Mouse (Mus musculus): Measurements from ENCODE around the gene Gdi2. TPM values are rescaled to one million over a fixed set of nuclear protein-coding genes. Genes with fewer than 3 reads are reported as not detected.

The Gdi2 gene
- polyA plus RNA-seq, 1 experiment from 2014 or later: 508 TPM

DNA sequence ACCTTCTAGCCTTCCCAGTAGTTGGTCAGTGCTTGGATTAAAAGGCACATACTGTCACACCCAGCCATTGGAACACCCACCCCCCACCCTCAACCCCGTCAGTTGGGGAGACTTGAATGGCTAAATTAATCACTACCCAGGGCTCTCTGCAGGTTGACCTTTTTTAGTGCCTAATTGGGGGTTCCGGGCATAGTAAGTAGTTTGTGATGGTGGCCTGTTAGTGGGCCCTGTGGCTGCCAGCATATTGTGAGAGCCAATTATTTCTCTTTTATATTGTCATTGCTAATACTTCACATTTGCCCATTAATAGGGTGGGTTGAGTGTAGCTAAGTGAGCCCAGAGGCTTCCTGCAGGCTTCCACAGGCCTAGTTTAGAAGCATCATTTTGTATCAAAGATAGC is 2.3 kb downstream of the Gdi2 start:
- peak overlapping the region; percentile 95 for H3K4me3 ChIP-seq (replicated peaks; ENCODE audit: low read depth, low read length)
- no peak for ATAC-seq (ENCODE audit: low FRiP score, low TSS enrichment)
- H3K9me3 ChIP-seq (ENCODE audit: control insufficient read depth, low read length): no peaks in the 10 kb centered on the region
- 15% methylated on average over 2 of the region's 2 CpGs for WGBS
- H3K9ac ChIP-seq (replicated peaks; ENCODE audit: low read length): no peak overlapping the region
- peaks cover 42% of the 10 kb centered on the region for H3K4me1 ChIP-seq (ENCODE audit: control insufficient read depth, insufficient read depth, low read length)
- no peaks in the 10 kb centered on the region for H3K27me3 ChIP-seq (ENCODE audit: control insufficient read depth, insufficient read depth, low read length)
- no peaks in the 10 kb centered on the region for H3K36me3 ChIP-seq (ENCODE audit: control insufficient read depth, insufficient read depth, low read length)
- DNase-seq: no peak
- H3K4me2 ChIP-seq (ENCODE audit: low read length): peak overlapping the region; percentile 90
- no peak overlapping the region for H3K27ac ChIP-seq (replicated peaks; ENCODE audit: low read depth, low read length)

DNA sequence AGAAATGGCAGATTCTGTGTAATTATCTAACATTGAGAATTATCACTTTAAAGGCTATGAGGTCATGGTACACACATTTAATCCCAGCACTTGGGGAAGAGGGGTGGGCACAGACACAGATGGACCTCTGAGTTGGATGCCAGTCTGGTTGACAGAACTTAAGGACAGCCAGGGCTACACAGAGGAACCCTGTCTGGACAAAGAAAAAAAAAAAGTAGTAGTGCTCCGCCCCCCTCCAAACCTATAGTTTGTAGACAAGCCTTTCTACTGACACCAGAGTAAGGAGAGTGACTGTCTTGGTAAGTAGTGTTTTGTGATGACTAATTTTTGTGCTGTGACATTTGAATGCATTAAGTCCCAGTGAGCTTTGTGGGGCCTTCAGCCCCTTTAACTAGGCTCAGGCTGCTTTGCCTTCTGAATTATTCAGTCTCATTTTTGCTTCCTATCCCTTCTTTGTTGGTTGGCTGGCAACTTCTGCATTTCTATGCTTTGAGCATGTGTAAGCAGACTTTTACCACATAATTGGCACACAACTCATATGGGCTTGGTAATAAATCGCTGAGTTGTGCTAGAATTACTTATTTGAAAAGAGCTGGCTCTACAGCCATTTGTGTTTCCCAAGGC is 3.4 kb downstream of the Gdi2 start:
- Histone ChIP-seq H3K4me1 (ENCODE audit: control insufficient read depth, insufficient read depth, low read length) (peaks cover 42% of the 10 kb centered on the region), H3K36me3 (ENCODE audit: control insufficient read depth, insufficient read depth, low read length) (no peaks in the 10 kb centered on the region), H3K9me3 (ENCODE audit: control insufficient read depth, low read length) (no peaks in the 10 kb centered on the region), H3K27ac (replicated peaks; ENCODE audit: low read depth, low read length) (peak overlapping the region; percentile 6; the same call in 1 of the 2 replicates), H3K4me2 (ENCODE audit: low read length) (peak overlapping the region; percentile 90), H3K4me3 (replicated peaks; ENCODE audit: low read depth, low read length) (no peak overlapping the region), H3K27me3 (ENCODE audit: control insufficient read depth, insufficient read depth, low read length) (no peaks in the 10 kb centered on the region), H3K9ac (replicated peaks; ENCODE audit: low read length) (no peak overlapping the region)
- WGBS: 50% methylated on average over 2 of the region's 2 CpGs
- ATAC-seq (ENCODE audit: low FRiP score, low TSS enrichment) (no peak), DNase-seq (peak; percentile 52)

DNA sequence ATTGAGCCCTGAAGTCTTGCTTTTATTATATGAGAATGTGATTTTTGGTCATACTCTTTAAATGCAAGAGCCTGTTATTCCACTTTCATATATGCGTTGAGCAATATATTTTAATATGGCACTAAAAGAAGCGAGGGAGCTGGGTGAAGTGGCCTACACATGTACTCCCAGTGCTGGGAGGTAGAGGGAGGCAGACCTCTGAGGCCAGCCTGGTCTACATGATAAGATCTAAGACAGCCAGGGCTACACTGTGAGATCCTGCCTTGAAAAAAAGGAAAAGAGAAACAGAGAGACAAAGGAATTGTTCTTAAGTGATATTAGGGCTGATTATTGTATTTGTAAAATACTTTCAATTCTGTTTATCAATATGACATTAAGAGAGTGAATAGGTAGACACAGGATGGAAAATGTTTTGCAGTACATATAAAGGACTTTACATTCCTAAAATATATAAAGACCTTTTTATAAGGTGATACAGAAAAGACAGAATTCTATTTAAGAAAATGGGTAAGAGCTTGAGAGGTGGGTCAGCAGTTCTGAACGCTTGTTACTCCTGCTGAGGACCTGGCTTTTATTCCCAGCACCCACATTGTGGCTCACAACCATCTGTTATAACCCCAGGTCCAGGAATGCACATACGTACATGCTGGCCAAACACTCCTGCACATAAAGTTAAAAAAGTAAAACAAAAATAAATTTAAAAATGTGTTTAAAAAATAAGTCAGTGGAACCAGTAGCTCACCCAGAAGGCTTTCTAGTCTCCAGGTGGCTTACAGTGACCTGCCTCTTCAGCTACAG is 6.4 kb downstream of the Gdi2 start:
- H3K4me1 ChIP-seq (ENCODE audit: control insufficient read depth, insufficient read depth, low read length): peaks cover 32% of the 10 kb centered on the region
- 90% methylated on average over 4 of the region's 4 CpGs for WGBS

DNA sequence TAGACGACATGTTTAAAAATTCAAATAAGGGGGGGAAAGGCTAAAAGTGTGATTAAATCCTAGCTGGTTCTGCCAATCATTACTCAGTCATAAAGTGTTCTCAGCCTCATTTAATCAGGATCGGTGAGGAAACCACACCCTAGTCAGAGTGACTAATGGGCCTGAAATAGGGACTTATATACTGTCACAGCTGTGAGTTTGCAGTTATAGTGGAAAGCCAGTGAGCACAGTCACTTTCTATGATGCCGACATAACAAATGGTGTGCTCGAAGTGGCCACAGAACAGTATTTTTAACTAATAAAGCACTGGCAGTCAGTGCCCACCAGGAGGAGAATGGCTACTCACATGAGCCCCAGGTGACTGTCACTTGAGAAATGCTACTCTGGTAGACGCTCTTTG is 7.1 kb downstream of the Gdi2 start:
- Histone ChIP-seq H3K4me2 (ENCODE audit: low read length) (no peak overlapping the region), H3K9ac (replicated peaks; ENCODE audit: low read length) (no peak overlapping the region), H3K9me3 (ENCODE audit: control insufficient read depth, low read length) (no peaks in the 10 kb centered on the region), H3K27ac (replicated peaks; ENCODE audit: low read depth, low read length) (no peak overlapping the region), H3K4me1 (ENCODE audit: control insufficient read depth, insufficient read depth, low read length) (peaks cover 27% of the 10 kb centered on the region), H3K4me3 (replicated peaks; ENCODE audit: low read depth, low read length) (no peak overlapping the region), H3K27me3 (ENCODE audit: control insufficient read depth, insufficient read depth, low read length) (no peaks in the 10 kb centered on the region), H3K36me3 (ENCODE audit: control insufficient read depth, insufficient read depth, low read length) (peaks cover 10% of the 10 kb centered on the region)
- DNase-seq: no peak
- no peak for ATAC-seq (ENCODE audit: low FRiP score, low TSS enrichment)
- 87% methylated on average over 5 of the region's 5 CpGs for WGBS

More for the DNA sequence above, 6.4 kb downstream of the Gdi2 start:
- Histone ChIP-seq H3K9me3 (ENCODE audit: control insufficient read depth, low read length) (no peaks in the 10 kb centered on the region), H3K36me3 (ENCODE audit: control insufficient read depth, insufficient read depth, low read length) (peaks cover 9% of the 10 kb centered on the region), H3K4me3 (replicated peaks; ENCODE audit: low read depth, low read length) (no peak overlapping the region), H3K27ac (replicated peaks; ENCODE audit: low read depth, low read length) (no peak overlapping the region), H3K27me3 (ENCODE audit: control insufficient read depth, insufficient read depth, low read length) (no peaks in the 10 kb centered on the region), H3K9ac (replicated peaks; ENCODE audit: low read length) (no peak overlapping the region), H3K4me2 (ENCODE audit: low read length) (no peak overlapping the region)
- DNase-seq (no peak), ATAC-seq (ENCODE audit: low FRiP score, low TSS enrichment) (no peak)

GRCm38 (mm10) chr13:3547410-3547809 is 9.5 kb downstream of the Gdi2 start:
- Histone ChIP-seq H3K9ac (replicated peaks; ENCODE audit: low read length) (no peak overlapping the region), H3K4me3 (replicated peaks; ENCODE audit: low read depth, low read length) (no peak overlapping the region), H3K4me1 (ENCODE audit: control insufficient read depth, insufficient read depth, low read length) (peaks cover 4% of the 10 kb centered on the region), H3K9me3 (ENCODE audit: control insufficient read depth, low read length) (no peaks in the 10 kb centered on the region), H3K27me3 (ENCODE audit: control insufficient read depth, insufficient read depth, low read length) (no peaks in the 10 kb centered on the region), H3K4me2 (ENCODE audit: low read length) (no peak overlapping the region), H3K27ac (replicated peaks; ENCODE audit: low read depth, low read length) (no peak overlapping the region), H3K36me3 (ENCODE audit: control insufficient read depth, insufficient read depth, low read length) (peaks cover 23% of the 10 kb centered on the region)
- no peak for ATAC-seq (ENCODE audit: low FRiP score, low TSS enrichment)
- WGBS: 92% methylated on average over 3 of the region's 3 CpGs
- no peak for DNase-seq

GRCm38 (mm10) chr13:3547856-3548255 is 10.0 kb downstream of the Gdi2 start:
- peaks cover 27% of the 10 kb centered on the region for H3K36me3 ChIP-seq (ENCODE audit: control insufficient read depth, insufficient read depth, low read length)
- no peaks in the 10 kb centered on the region for H3K9me3 ChIP-seq (ENCODE audit: control insufficient read depth, low read length)
- no peak for ATAC-seq (ENCODE audit: low FRiP score, low TSS enrichment)
- no peak overlapping the region for H3K4me3 ChIP-seq (replicated peaks; ENCODE audit: low read depth, low read length)
- H3K27me3 ChIP-seq (ENCODE audit: control insufficient read depth, insufficient read depth, low read length): no peaks in the 10 kb centered on the region
- DNase-seq: no peak
- no peak overlapping the region for H3K9ac ChIP-seq (replicated peaks; ENCODE audit: low read length)
- no peak overlapping the region for H3K27ac ChIP-seq (replicated peaks; ENCODE audit: low read depth, low read length)
- no peaks in the 10 kb centered on the region for H3K4me1 ChIP-seq (ENCODE audit: control insufficient read depth, insufficient read depth, low read length)
- 92% methylated on average over 6 of the region's 6 CpGs for WGBS
- H3K4me2 ChIP-seq (ENCODE audit: low read length): no peak overlapping the region

GRCm38 (mm10) chr13:3563130-3563529 is 25.3 kb downstream of the Gdi2 start:
- H3K4me1 ChIP-seq (ENCODE audit: control insufficient read depth, insufficient read depth, low read length): no peaks in the 10 kb centered on the region
- peaks cover 69% of the 10 kb centered on the region for H3K36me3 ChIP-seq (ENCODE audit: control insufficient read depth, insufficient read depth, low read length)

DNA sequence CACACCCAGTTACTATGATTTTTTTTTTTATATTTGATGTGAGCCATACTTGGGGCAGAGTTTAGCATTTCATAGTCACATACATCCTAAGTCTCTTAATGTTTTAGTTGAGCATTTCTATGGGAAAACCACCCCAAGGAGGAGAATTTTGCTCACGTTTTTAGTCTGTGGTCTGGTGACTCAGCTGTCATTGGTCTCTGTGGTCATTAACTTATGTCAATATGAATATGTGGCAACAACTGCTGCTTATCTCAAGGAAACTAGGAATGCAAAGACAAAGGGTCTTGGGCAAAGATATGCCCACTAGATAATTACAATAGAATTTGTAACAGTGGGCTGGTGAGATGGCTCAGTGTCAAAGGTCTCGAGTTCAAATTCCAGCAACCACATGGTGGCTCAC is 26.1 kb downstream of the Gdi2 start:
- no peak overlapping the region for H3K9ac ChIP-seq (replicated peaks; ENCODE audit: low read length)
- DNase-seq (no peak), ATAC-seq (ENCODE audit: low FRiP score, low TSS enrichment) (no peak)
- H3K27me3 ChIP-seq (ENCODE audit: control insufficient read depth, insufficient read depth, low read length): no peaks in the 10 kb centered on the region
- no peak overlapping the region for H3K27ac ChIP-seq (replicated peaks; ENCODE audit: low read depth, low read length)
- H3K36me3 ChIP-seq (ENCODE audit: control insufficient read depth, insufficient read depth, low read length): peaks cover 77% of the 10 kb centered on the region
- H3K4me3 ChIP-seq (replicated peaks; ENCODE audit: low read depth, low read length): no peak overlapping the region
- H3K4me1 ChIP-seq (ENCODE audit: control insufficient read depth, insufficient read depth, low read length): no peaks in the 10 kb centered on the region
- WGBS: 95% methylated on average over 2 of the region's 2 CpGs
- no peaks in the 10 kb centered on the region for H3K9me3 ChIP-seq (ENCODE audit: control insufficient read depth, low read length)
- H3K4me2 ChIP-seq (ENCODE audit: low read length): no peak overlapping the region

More at GRCm38 (mm10) chr13:3563130-3563529, 25.3 kb downstream of the Gdi2 start:
- 94% methylated on average over 1 of the region's 1 CpGs for WGBS
- Histone ChIP-seq H3K9me3 (ENCODE audit: control insufficient read depth, low read length) (no peaks in the 10 kb centered on the region), H3K4me2 (ENCODE audit: low read length) (no peak overlapping the region), H3K27me3 (ENCODE audit: control insufficient read depth, insufficient read depth, low read length) (no peaks in the 10 kb centered on the region), H3K4me3 (replicated peaks; ENCODE audit: low read depth, low read length) (no peak overlapping the region), H3K9ac (replicated peaks; ENCODE audit: low read length) (no peak overlapping the region), H3K27ac (replicated peaks; ENCODE audit: low read depth, low read length) (no peak overlapping the region)
- no peak for DNase-seq
- no peak for ATAC-seq (ENCODE audit: low FRiP score, low TSS enrichment)

DNA sequence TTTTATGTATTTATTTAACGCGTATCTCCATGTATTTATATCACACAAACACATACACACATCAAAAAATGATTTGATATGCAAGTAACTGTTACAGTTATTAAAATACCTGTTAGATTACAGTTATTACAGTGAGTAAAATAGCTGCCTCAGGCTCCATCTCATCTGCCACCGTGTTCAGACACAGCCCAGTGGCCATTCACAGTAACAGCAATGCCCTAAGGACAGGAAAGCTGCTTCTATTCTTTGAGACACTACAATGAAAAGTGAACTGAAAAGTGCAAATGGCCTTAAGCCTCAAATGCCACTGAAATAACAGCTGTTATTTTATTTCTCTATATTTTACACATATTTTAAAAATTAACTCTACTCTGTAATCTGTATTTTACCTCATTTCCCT is 52.9 kb downstream of the Gdi2 start:
- ATAC-seq (ENCODE audit: low FRiP score, low TSS enrichment): no peak

More for the DNA sequence above, 52.9 kb downstream of the Gdi2 start:
- Histone ChIP-seq H3K9ac (replicated peaks; ENCODE audit: low read length) (no peak overlapping the region), H3K4me2 (ENCODE audit: low read length) (no peak overlapping the region), H3K4me1 (ENCODE audit: control insufficient read depth, insufficient read depth, low read length) (no peaks in the 10 kb centered on the region), H3K27ac (replicated peaks; ENCODE audit: low read depth, low read length) (no peak overlapping the region), H3K36me3 (ENCODE audit: control insufficient read depth, insufficient read depth, low read length) (peaks cover 60% of the 10 kb centered on the region), H3K4me3 (replicated peaks; ENCODE audit: low read depth, low read length) (no peak overlapping the region), H3K9me3 (ENCODE audit: control insufficient read depth, low read length) (no peaks in the 10 kb centered on the region), H3K27me3 (ENCODE audit: control insufficient read depth, insufficient read depth, low read length) (no peaks in the 10 kb centered on the region)
- 85% methylated on average over 3 of the region's 3 CpGs for WGBS
- peak; percentile 19 for DNase-seq
